Mouse (Mus musculus) left cerebral cortex, adult 9 months (tissue): ENCODE results near the gene Psmb8.

Experiments
- DNase-seq, 2 experiments: peaks; one replicate each; pipeline ENCODE4 v3.0.0; 2022; ENCODE audit warnings: low spot score in 2 of 2

Gene Psmb8

GRCm38 (mm10) chr17:34248764-34249163 lies 51.2 kb downstream of the Psmb8 start:
- DNase-seq = no peak

DNA sequence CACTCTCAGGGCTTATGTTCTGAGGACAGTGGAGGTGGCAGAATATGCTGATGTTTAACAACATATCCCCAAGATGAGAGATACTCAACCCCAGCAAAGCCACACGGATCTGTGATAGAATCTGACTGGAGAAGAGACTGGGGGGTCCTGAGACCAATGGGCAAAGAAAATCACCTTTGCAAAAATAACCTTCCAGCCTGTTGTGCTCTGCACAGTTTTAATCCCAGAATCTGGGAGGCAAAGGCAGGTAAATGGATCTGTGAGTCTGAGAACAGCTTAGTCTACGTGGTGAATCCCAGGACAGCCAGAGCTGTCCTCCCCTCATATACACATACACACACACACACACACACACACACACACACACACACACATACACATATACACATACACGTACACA lies 51.8 kb downstream of the Psmb8 start:
- no peak for DNase-seq

- peak in 1 of 2 experiments; percentile 60 for DNase-seq
Observed at GRCm38 (mm10) chr17:34249878-34250277, 52.4 kb downstream of the Psmb8 start.
